Mouse (Mus musculus) liver, embryonic 11.5 days (tissue): ENCODE measurements around the gene Gon4l. TPM values are rescaled to one million over a fixed set of nuclear protein-coding genes. Genes with fewer than 3 reads are reported as not detected.
A peak's percentile ranks its signal among the peaks of the same experiment; 100 is the strongest.
"Not testable (repeated sequence)": the region's sequence is repeated elsewhere in the genome, so short reads cannot be mapped to it uniquely, and the experiment has no call there.

Experiments used
- ATAC-seq: fragments of 200-750 bp; cut with Nextera tagmentation; replicated peaks from 2 replicates; pipeline ENCODE4 v1.8.0; 2017; ENCODE audit warnings: moderate number of reproducible peaks, mild to moderate bottlenecking, moderate TSS enrichment, moderate library complexity; ENCODE audit not compliant: low FRiP score
- DNase-seq: peaks from one replicate; pipeline ENCODE4 v3.0.0-alpha.2; 2017; ENCODE audit warnings: low spot score
- H3K27ac ChIP-seq: fragments of 300-500 bp; sonication (generic); 2 replicates; pipeline ENCODE4 v1.5.1; 2014; ENCODE audit warnings: mild to moderate bottlenecking, low read depth, low read length, control low read depth
- H3K27me3 ChIP-seq: fragments of 300-500 bp; sonication (generic); replicated peaks from 2 replicates; pipeline ENCODE4 v1.6.1; 2014; ENCODE audit warnings: low read length, mixed read lengths; ENCODE audit not compliant: control insufficient read depth, insufficient read depth
- H3K36me3 ChIP-seq: fragments of 300-500 bp; sonication (generic); 2 replicates; pipeline ENCODE4 v1.6.1; 2014; ENCODE audit warnings: mild to moderate bottlenecking, low read length, moderate library complexity, mixed read lengths; ENCODE audit not compliant: control insufficient read depth, insufficient read depth
- H3K4me1 ChIP-seq: fragments of 300-500 bp; sonication (generic); replicated peaks from 2 replicates; pipeline ENCODE4 v1.6.1; 2014; ENCODE audit warnings: low read length, mixed read lengths; ENCODE audit not compliant: control insufficient read depth, insufficient read depth
- H3K4me2 ChIP-seq: fragments of 300-500 bp; sonication (generic); 2 replicates; pipeline ENCODE4 v1.6.1; 2014; ENCODE audit warnings: mild to moderate bottlenecking, control low read depth, moderate library complexity
- H3K4me3 ChIP-seq: fragments of 300-500 bp; sonication (generic); 2 replicates; pipeline ENCODE4 v1.5.1; 2014; ENCODE audit warnings: low read depth, low read length, control low read depth
- H3K9ac ChIP-seq: fragments of 300-500 bp; sonication (generic); 2 replicates; pipeline ENCODE4 v1.6.1; 2014; ENCODE audit warnings: low read depth, low read length, control low read depth
- H3K9me3 ChIP-seq: fragments of 300-500 bp; sonication (generic); 2 replicates; pipeline ENCODE4 v1.6.1; 2016; ENCODE audit warnings: low read length, inconsistent platforms, mixed read lengths; ENCODE audit not compliant: control insufficient read depth
- WGBS: fragments of 180-500 bp; shearing (Covaris S2); extraction: QIAGEN DNeasy Blood & Tissue Kit; methylation state at CpG from one replicate; pipeline ENCODE4 v1.1.7; 2014; 5-methylcytosine and 5-hydroxymethylcytosine counted together
- polyA plus RNA-seq: library from polyadenylated mRNA; unstranded; fragments of >200 nt; fragmentation: Nextera tagmentation; extraction: Ambion mirVana; gene quantifications from 2 replicates; pipeline ENCODE4 v1.2.1, GENCODE M21; 2014

The Gon4l gene
- polyA plus RNA-seq, 1 experiment from 2014 or later = 14.3 TPM

GRCm38 (mm10) chr3:88893011-88893410 is 58.0 kb downstream of the Gon4l start:
- H3K36me3 ChIP-seq = not testable (repeated sequence)
- WGBS = 93% methylated on average over 7 of the region's 7 CpGs

GRCm38 (mm10) chr3:88904803-88905202 is 69.8 kb downstream of the Gon4l start:
- Histone ChIP-seq H3K9ac (no peak overlapping the region), H3K9me3 (no peaks in the 10 kb centered on the region), H3K4me2 (no peak overlapping the region), H3K36me3 (peaks cover 57% of the 10 kb centered on the region), H3K4me3 (no peak overlapping the region), H3K27ac (no peak overlapping the region), H3K27me3 (no peaks in the 10 kb centered on the region), H3K4me1 (no peaks in the 10 kb centered on the region)
- WGBS = 90% methylated on average over 3 of the region's 3 CpGs
- DNase-seq = no peak
- no peak for ATAC-seq

More at GRCm38 (mm10) chr3:88893011-88893410, 58.0 kb downstream of the Gon4l start:
- not testable (repeated sequence) for ATAC-seq, H3K4me1 ChIP-seq, H3K27ac ChIP-seq, H3K4me3 ChIP-seq, H3K9ac ChIP-seq, H3K27me3 ChIP-seq, DNase-seq, H3K9me3 ChIP-seq, H3K4me2 ChIP-seq

- 0 out of 2 replicates have a peak overlapping the region, but pooled peaks have one; percentile 16 for H3K27ac ChIP-seq
- H3K9ac ChIP-seq = no peak overlapping the region
- H3K9me3 ChIP-seq = no peaks in the 10 kb centered on the region
- H3K27me3 ChIP-seq = no peaks in the 10 kb centered on the region
- ATAC-seq (no peak), DNase-seq (no peak)
- WGBS = 87% methylated on average over 6 of the region's 6 CpGs
- H3K4me2 ChIP-seq = no peak overlapping the region
- no peak overlapping the region for H3K4me3 ChIP-seq
- H3K4me1 ChIP-seq = no peaks in the 10 kb centered on the region
- H3K36me3 ChIP-seq = peaks cover 61% of the 10 kb centered on the region
These were observed 70.2 kb downstream of the Gon4l start for GRCm38 (mm10) chr3:88905209-88905608.

GRCm38 (mm10) chr3:88905741-88906140 is 70.7 kb downstream of the Gon4l start:
- Histone ChIP-seq H3K4me2 (no peak overlapping the region), H3K27ac (no peak overlapping the region), H3K36me3 (peaks cover 64% of the 10 kb centered on the region), H3K4me3 (no peak overlapping the region), H3K4me1 (no peaks in the 10 kb centered on the region), H3K9ac (no peak overlapping the region), H3K9me3 (no peaks in the 10 kb centered on the region), H3K27me3 (no peaks in the 10 kb centered on the region)
- WGBS = 95% methylated on average over 2 of the region's 2 CpGs
- DNase-seq = no peak
- no peak for ATAC-seq

GRCm38 (mm10) chr3:88906393-88907159 is 71.5 kb downstream of the Gon4l start:
- no peak overlapping the region for H3K4me3 ChIP-seq
- no peaks in the 10 kb centered on the region for H3K4me1 ChIP-seq
- no peak for DNase-seq
- ATAC-seq = no peak
- H3K9ac ChIP-seq = no peak overlapping the region
- 89% methylated on average over 6 of the region's 6 CpGs for whole genome bisulfite sequencing
- no peak overlapping the region for H3K4me2 ChIP-seq
- H3K27ac ChIP-seq = no peak overlapping the region
- peaks cover 68% of the 10 kb centered on the region for H3K36me3 ChIP-seq
- H3K9me3 ChIP-seq = no peaks in the 10 kb centered on the region
- H3K27me3 ChIP-seq = no peaks in the 10 kb centered on the region

DNA sequence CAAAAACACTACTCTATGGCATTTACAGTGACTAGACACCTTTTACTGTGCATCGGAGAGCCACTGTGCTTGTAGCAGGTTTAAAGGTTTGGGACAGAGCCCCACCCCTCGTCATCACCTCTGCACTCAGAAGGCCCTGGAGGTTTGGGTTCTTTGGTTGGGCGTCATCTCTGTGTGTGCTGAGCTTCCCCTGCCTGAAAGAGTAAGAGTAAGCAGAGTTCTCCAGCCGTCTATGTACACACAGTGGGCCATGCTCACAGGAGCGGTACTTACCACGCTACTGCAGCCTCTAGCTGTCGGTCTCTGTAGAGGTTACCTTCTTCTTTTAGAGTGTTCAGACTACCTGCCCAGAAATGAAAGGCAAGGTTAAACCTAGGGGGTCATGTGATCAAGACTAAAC is 77.6 kb downstream of the Gon4l start:
- Histone ChIP-seq H3K27me3 (no peaks in the 10 kb centered on the region), H3K9me3 (no peaks in the 10 kb centered on the region), H3K27ac (no peak overlapping the region), H3K9ac (peak overlapping the region; percentile 85; the same call in 1 of the 2 replicates), H3K4me2 (peak overlapping the region; percentile 88), H3K36me3 (peaks cover 46% of the 10 kb centered on the region), H3K4me3 (peak overlapping the region; percentile 81), H3K4me1 (peaks cover 8% of the 10 kb centered on the region; the same call in 1 of the 2 replicates)
- no peak for ATAC-seq
- WGBS = 83% methylated on average over 7 of the region's 7 CpGs
- no peak for DNase-seq

GRCm38 (mm10) chr3:88913511-88914383 is 78.7 kb downstream of the Gon4l start, which contains the start of gene Msto1:
Gene Msto1 (minus strand): TSS chr3:88913999.
- under 1% methylated on average over 62 of the region's 62 CpGs for WGBS
- Histone ChIP-seq H3K4me2 (peak within 1 kb of the TSS; percentile 88), H3K4me1 (peaks cover 8% of the 10 kb centered on the region; the same call in 1 of the 2 replicates), H3K9me3 (no peaks in the 10 kb centered on the region), H3K36me3 (peaks cover 35% of the 10 kb centered on the region), H3K9ac (peak within 1 kb of the TSS; percentile 85), H3K4me3 (peak within 1 kb of the TSS; percentile 81), H3K27me3 (no peaks in the 10 kb centered on the region), H3K27ac (peak within 1 kb of the TSS; percentile 14)
- ATAC-seq = peak; percentile 97
- peak; percentile 91 for DNase-seq

- no peak for DNase-seq
- 29% methylated on average over 8 of the region's 8 CpGs for WGBS
- peaks cover 8% of the 10 kb centered on the region; the same call in 1 of the 2 replicates for H3K4me1 ChIP-seq
These were observed 79.4 kb downstream of the Gon4l start for GRCm38 (mm10) chr3:88914384-88914810.

More at GRCm38 (mm10) chr3:88914384-88914810, 79.4 kb downstream of the Gon4l start:
- Histone ChIP-seq H3K9me3 (no peaks in the 10 kb centered on the region), H3K27ac (peak overlapping the region; percentile 14), H3K9ac (peak overlapping the region; percentile 85), H3K36me3 (peaks cover 30% of the 10 kb centered on the region), H3K27me3 (no peaks in the 10 kb centered on the region), H3K4me3 (peak overlapping the region; percentile 81), H3K4me2 (peak overlapping the region; percentile 88)
- no peak for ATAC-seq
